Mouse (Mus musculus) midbrain, embryonic 12.5 days (tissue): Measurements from ENCODE around the gene Cyp2g1. TPM values are rescaled to one million over a fixed set of nuclear protein-coding genes. Genes with fewer than 3 reads are reported as not detected.
A peak's percentile ranks its signal among the peaks of the same experiment; 100 is the strongest.

Source experiments
- ATAC-seq: fragments of 200-750 bp; cut with Nextera tagmentation; 2 replicates; pipeline ENCODE4 v1.8.0; 2017; ENCODE audit warnings: low read depth, moderate TSS enrichment, moderate library complexity; ENCODE audit not compliant: low FRiP score
- H3K27ac ChIP-seq: fragments of 300-500 bp; sonication (generic); replicated peaks from 2 replicates; pipeline ENCODE4 v1.5.1; 2016; ENCODE audit warnings: mild to moderate bottlenecking
- H3K27me3 ChIP-seq: fragments of 300-500 bp; sonication (generic); 2 replicates; pipeline ENCODE4 v1.6.1; 2016; ENCODE audit warnings: mild to moderate bottlenecking
- H3K36me3 ChIP-seq: fragments of 300-500 bp; sonication (generic); 2 replicates; pipeline ENCODE4 v1.6.1; 2016
- H3K4me1 ChIP-seq: fragments of 300-500 bp; sonication (generic); 2 replicates; pipeline ENCODE4 v1.6.1; 2016
- H3K4me2 ChIP-seq: fragments of 300-500 bp; sonication (generic); replicated peaks from 2 replicates; pipeline ENCODE4 v1.6.1; 2016; ENCODE audit warnings: mild to moderate bottlenecking, moderate library complexity
- H3K4me3 ChIP-seq: fragments of 300-500 bp; sonication (generic); 2 replicates; pipeline ENCODE4 v1.5.1; 2016; ENCODE audit warnings: mild to moderate bottlenecking
- H3K9ac ChIP-seq: fragments of 300-500 bp; sonication (generic); replicated peaks from 2 replicates; pipeline ENCODE4 v1.6.1; 2016; ENCODE audit warnings: mild to moderate bottlenecking, moderate library complexity
- H3K9me3 ChIP-seq: fragments of 300-500 bp; sonication (generic); 2 replicates; pipeline ENCODE4 v1.6.1; 2016; ENCODE audit warnings: mild to moderate bottlenecking
- WGBS: fragments of 180-500 bp; shearing (Covaris S2); methylation state at CpG from one replicate; pipeline ENCODE4 v1.1.7; 2016; 5-methylcytosine and 5-hydroxymethylcytosine counted together
- polyA plus RNA-seq: library from polyadenylated mRNA; unstranded; fragments of >200 nt; fragmentation: Nextera tagmentation; extraction: Ambion mirVana; gene quantifications from 2 replicates; pipeline ENCODE4 v1.2.1, GENCODE M21; 2016

Cyp2g1 gene
- not detected in 2 replicates for polyA plus RNA-seq

DNA sequence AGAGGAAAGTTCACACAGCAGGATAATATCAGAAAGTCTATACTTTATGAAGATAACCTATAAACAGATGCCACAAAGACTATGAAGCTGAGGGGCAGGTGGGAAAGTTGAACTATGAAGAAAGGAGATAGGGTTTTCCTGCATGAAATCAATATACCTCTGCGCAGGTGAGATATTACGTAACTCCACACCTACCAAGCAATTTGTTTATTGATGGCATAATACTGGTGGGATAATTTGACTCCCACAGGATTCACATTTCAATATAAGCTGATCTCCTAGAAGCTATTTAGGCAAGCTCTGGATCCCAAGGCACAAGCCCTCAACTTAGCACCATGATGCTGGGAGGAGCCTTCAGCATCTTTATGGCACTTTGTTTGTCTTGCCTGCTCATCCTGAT is at the start of gene Cyp2g1:
Gene Cyp2g1, plus strand, starts transcription at position 301 of the 400 bp plus-strand sequence.
- no peak within 1 kb of the TSS for H3K9ac ChIP-seq
- no peak within 1 kb of the TSS for H3K4me3 ChIP-seq
- ATAC-seq, result no peak
- no peaks in the 10 kb centered on the region for H3K4me1 ChIP-seq
- 85% methylated on average over 2 of the region's 2 CpGs for WGBS
- H3K4me2 ChIP-seq, result no peak within 1 kb of the TSS
- no peaks in the 10 kb centered on the region for H3K27me3 ChIP-seq
- no peaks in the 10 kb centered on the region for H3K36me3 ChIP-seq
- H3K9me3 ChIP-seq, result no peaks in the 10 kb centered on the region
- H3K27ac ChIP-seq, result no peak within 1 kb of the TSS

DNA sequence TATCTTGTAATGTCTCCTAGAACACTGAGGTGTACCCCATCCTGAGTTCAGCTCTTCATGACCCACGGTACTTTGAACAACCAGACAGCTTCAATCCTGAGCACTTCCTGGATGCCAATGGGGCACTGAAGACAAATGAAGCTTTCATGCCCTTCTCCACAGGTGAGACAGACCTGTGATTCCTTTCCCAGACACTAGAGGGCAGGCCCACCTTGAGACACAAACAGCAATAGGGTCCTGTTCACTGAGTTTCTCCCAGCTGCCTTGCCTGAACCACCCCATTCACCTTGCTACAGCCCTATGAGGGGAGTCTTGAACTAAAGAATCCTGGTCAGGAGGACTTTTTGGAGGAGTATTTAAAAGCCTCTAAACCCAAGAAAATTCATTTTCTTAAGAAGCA is 41.6 kb upstream of the Cyp2g1 start:
- 0 out of 2 replicates have a peak, but pooled peaks cover 3% of the 10 kb centered on the region for H3K9me3 ChIP-seq
- H3K4me2 ChIP-seq, result no peak overlapping the region
- no peaks in the 10 kb centered on the region for H3K4me1 ChIP-seq
- ATAC-seq, result no peak
- H3K27me3 ChIP-seq, result no peaks in the 10 kb centered on the region
- H3K9ac ChIP-seq, result no peak overlapping the region
- no peak overlapping the region for H3K4me3 ChIP-seq
- 70% methylated on average over 1 of the region's 1 CpGs for WGBS
- no peaks in the 10 kb centered on the region for H3K36me3 ChIP-seq
- no peak overlapping the region for H3K27ac ChIP-seq

GRCm38 (mm10) chr7:26769881-26770470 is 38.7 kb upstream of the Cyp2g1 start:
- H3K4me3 ChIP-seq, result no peak overlapping the region
- H3K4me1 ChIP-seq, result no peaks in the 10 kb centered on the region
- 81% methylated on average over 9 of the region's 9 CpGs for WGBS
- H3K4me2 ChIP-seq, result no peak overlapping the region
- no peak for ATAC-seq
- H3K27ac ChIP-seq, result no peak overlapping the region
- no peaks in the 10 kb centered on the region for H3K36me3 ChIP-seq
- no peak overlapping the region for H3K9ac ChIP-seq
- H3K27me3 ChIP-seq, result no peaks in the 10 kb centered on the region
- H3K9me3 ChIP-seq, result 0 out of 2 replicates have a peak, but pooled peaks cover 3% of the 10 kb centered on the region

DNA sequence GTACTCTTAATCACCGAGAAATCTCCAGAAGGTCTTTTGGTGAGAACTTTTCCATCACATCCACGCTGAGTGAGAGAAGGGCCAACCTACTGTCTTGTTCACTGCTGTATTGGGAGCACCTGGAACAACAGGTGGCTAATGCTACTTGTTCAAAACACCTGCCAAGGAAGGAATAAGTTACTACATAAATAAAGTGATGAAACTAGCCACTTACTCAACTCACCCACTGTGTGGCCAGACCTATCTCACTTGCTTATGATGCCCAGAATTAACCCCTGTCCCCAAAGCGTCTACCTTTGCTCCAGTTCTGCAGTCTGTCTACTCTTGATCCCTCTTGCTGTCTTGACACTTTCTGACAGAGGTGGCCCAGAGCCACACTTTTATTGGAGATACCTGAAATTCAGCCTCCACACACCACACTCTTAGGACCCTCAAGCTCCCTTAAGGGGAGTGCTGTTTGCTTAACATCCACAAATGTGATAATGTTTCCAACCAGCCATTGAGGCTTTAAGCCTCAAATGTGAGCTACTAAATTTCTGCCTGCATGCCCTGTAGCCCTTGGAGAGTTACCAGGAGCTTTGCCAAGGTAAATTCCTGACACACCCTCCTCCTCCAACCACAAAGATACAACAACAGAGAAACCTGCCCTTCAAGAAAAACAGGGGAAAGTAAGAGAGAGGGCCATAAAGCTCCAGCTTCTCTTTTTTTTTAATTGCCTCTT is 35.7 kb upstream of the Cyp2g1 start:
- Histone ChIP-seq H3K4me1 (no peaks in the 10 kb centered on the region), H3K27ac (no peak overlapping the region), H3K9ac (no peak overlapping the region), H3K36me3 (no peaks in the 10 kb centered on the region), H3K9me3 (0 out of 2 replicates have a peak, but pooled peaks cover 3% of the 10 kb centered on the region), H3K4me2 (no peak overlapping the region), H3K27me3 (no peaks in the 10 kb centered on the region), H3K4me3 (no peak overlapping the region)
- WGBS, result 89% methylated on average over 3 of the region's 3 CpGs
- ATAC-seq, result no peak

GRCm38 (mm10) chr7:26775866-26776265 is 32.8 kb upstream of the Cyp2g1 start:
- Histone ChIP-seq H3K4me1 (no peaks in the 10 kb centered on the region), H3K27me3 (no peaks in the 10 kb centered on the region), H3K9ac (no peak overlapping the region), H3K9me3 (0 out of 2 replicates have a peak, but pooled peaks cover 3% of the 10 kb centered on the region), H3K4me2 (no peak overlapping the region), H3K4me3 (no peak overlapping the region), H3K36me3 (no peaks in the 10 kb centered on the region), H3K27ac (no peak overlapping the region)
- 18% methylated on average over 5 of the region's 6 CpGs for WGBS
- ATAC-seq, result no peak

DNA sequence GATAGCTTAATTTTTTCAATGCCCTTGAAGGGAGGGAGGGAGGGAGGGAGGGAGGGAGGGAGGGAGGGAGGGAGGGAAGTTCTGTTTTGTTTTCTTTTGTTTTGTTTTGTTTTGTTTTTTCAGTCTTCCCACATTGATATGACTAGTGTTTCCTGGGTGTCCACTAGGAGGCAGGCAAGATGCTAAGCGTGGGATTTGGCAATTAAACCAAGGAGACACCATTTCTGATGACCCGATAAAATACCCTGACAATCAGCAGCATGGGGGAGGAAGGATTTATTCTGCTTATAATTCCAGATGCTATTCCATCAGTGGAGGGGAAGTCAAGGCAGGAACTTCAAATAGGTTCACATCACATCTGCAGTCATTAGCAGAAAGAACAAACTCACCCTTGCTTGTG is 30.9 kb upstream of the Cyp2g1 start:
- H3K4me3 ChIP-seq, result no peak overlapping the region
- ATAC-seq, result no peak
- 48% methylated on average over 2 of the region's 2 CpGs for WGBS
- no peaks in the 10 kb centered on the region for H3K9me3 ChIP-seq
- H3K4me1 ChIP-seq, result no peaks in the 10 kb centered on the region
- H3K36me3 ChIP-seq, result no peaks in the 10 kb centered on the region
- no peak overlapping the region for H3K9ac ChIP-seq
- no peak overlapping the region for H3K27ac ChIP-seq
- H3K4me2 ChIP-seq, result no peak overlapping the region
- no peaks in the 10 kb centered on the region for H3K27me3 ChIP-seq

DNA sequence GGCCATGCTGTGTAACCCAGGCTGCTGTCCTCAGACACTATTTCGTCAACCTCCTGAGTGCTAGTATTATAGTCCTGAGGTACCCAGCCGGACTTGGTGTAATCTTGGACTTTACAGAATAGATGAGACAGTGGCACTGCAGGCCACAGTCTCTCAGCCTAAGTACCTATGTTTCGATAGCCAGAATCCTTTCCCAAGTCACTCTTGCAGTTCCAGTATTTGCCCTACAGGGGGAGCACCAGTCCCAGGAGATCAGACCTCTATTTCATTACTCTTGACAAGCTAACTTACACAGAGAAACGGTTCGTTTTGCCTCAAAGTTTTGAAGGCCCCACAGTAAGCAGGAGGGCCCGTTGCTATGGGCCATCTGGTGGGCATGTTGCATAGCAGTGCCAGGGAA is 30.2 kb upstream of the Cyp2g1 start:
- ATAC-seq, result no peak
- H3K4me1 ChIP-seq, result no peaks in the 10 kb centered on the region
- H3K27ac ChIP-seq, result no peak overlapping the region
- H3K4me2 ChIP-seq, result no peak overlapping the region
- no peaks in the 10 kb centered on the region for H3K9me3 ChIP-seq
- H3K4me3 ChIP-seq, result no peak overlapping the region
- H3K9ac ChIP-seq, result no peak overlapping the region
- WGBS, result 35% methylated on average over 6 of the region's 6 CpGs
- no peaks in the 10 kb centered on the region for H3K36me3 ChIP-seq
- H3K27me3 ChIP-seq, result no peaks in the 10 kb centered on the region

- 78% methylated on average over 5 of the region's 5 CpGs for WGBS
- no peaks in the 10 kb centered on the region for H3K4me1 ChIP-seq
- peak overlapping the region; percentile 24; the same call in 1 of the 2 replicates for H3K4me2 ChIP-seq
- H3K4me3 ChIP-seq, result no peak overlapping the region
- no peak overlapping the region for H3K9ac ChIP-seq
- H3K27ac ChIP-seq, result no peak overlapping the region
- H3K9me3 ChIP-seq, result no peaks in the 10 kb centered on the region
- H3K36me3 ChIP-seq, result no peaks in the 10 kb centered on the region
- ATAC-seq, result peak; percentile 66
- no peaks in the 10 kb centered on the region for H3K27me3 ChIP-seq
Observed at GRCm38 (mm10) chr7:26779799-26780416, 28.8 kb upstream of the Cyp2g1 start.

DNA sequence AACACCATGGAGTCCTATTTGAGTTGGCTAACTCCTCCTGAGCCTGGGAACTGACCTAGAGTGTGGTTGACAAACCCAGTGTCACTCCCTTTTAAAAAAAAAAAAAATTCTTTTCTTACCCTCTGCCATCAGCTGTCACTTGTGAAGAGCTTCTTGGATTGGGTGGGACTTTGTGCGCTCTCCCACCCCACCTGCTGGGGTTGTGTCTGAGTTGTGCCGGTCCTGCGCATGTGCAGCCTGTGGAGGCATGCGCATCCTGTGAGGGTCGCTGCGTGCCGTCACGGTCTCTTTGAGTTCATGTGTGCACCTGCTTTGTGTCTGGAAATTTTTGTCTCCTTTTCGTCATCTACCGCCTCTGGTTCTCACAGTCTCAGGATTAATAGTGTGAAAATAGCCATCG is 28.2 kb upstream of the Cyp2g1 start:
- H3K9me3 ChIP-seq, result no peaks in the 10 kb centered on the region
- no peak overlapping the region for H3K9ac ChIP-seq
- peak overlapping the region; percentile 24 for H3K4me2 ChIP-seq
- 0 out of 2 replicates have a peak overlapping the region, but pooled peaks have one; percentile 0 for H3K4me3 ChIP-seq
- WGBS, result 4% methylated on average over 11 of the region's 11 CpGs
- H3K36me3 ChIP-seq, result no peaks in the 10 kb centered on the region
- H3K27ac ChIP-seq, result no peak overlapping the region
- no peaks in the 10 kb centered on the region for H3K27me3 ChIP-seq
- ATAC-seq, result peak; percentile 69; the same call in 1 of the 2 replicates
- H3K4me1 ChIP-seq, result no peaks in the 10 kb centered on the region

DNA sequence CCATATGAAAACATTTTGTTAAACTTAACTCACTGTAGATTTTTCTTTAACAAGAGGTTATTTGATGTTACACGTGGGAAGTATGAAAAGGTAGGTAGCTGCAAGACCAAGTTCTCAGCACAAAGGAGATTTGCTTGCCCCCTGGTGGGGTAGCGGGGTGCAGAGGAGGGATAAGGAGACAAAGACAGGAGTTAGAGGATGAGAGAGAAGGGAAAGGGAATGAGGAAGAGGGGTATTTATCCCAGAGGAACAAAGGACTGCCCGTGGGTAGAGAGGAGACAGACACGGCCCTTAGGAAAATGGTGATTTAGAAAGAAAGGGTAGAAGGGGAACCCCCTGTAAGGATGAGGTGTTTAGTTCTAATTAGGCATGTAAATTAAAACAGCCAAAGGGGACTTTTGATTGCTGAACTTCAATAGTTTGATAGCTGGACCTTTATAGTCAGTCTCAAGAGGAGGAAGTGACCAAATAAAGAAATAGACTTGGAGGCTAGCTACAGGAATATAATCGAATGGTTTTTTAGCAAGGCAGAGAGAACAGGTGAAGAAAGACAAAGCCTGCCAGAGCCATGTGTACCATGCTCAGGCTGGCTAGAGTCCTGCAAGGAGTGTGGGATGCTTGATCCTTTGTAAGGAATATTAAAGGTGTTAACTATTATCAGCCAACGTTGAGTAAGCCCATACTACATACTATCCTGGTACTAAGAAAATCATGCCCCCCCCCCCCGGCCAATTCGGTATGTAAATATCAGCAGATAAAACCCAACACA is 27.5 kb upstream of the Cyp2g1 start:
- H3K4me3 ChIP-seq, result no peak overlapping the region
- whole genome bisulfite sequencing, result 9% methylated on average over 8 of the region's 8 CpGs
- no peaks in the 10 kb centered on the region for H3K4me1 ChIP-seq
- H3K27ac ChIP-seq, result no peak overlapping the region
- H3K9me3 ChIP-seq, result no peaks in the 10 kb centered on the region
- H3K36me3 ChIP-seq, result no peaks in the 10 kb centered on the region
- peak overlapping the region; percentile 24; the same call in 1 of the 2 replicates for H3K4me2 ChIP-seq
- H3K27me3 ChIP-seq, result no peaks in the 10 kb centered on the region
- H3K9ac ChIP-seq, result no peak overlapping the region
- ATAC-seq, result peak; percentile 51; the same call in 1 of the 2 replicates

- H3K9me3 ChIP-seq, result no peaks in the 10 kb centered on the region
- no peak overlapping the region for H3K4me3 ChIP-seq
- no peak overlapping the region for H3K9ac ChIP-seq
- H3K36me3 ChIP-seq, result no peaks in the 10 kb centered on the region
- no peak overlapping the region for H3K27ac ChIP-seq
- no peaks in the 10 kb centered on the region for H3K4me1 ChIP-seq
- H3K4me2 ChIP-seq, result no peak overlapping the region
- no peaks in the 10 kb centered on the region for H3K27me3 ChIP-seq
- 43% methylated on average over 5 of the region's 8 CpGs for WGBS
- ATAC-seq, result no peak
Observed at GRCm38 (mm10) chr7:26781767-26782131, 26.9 kb upstream of the Cyp2g1 start.

DNA sequence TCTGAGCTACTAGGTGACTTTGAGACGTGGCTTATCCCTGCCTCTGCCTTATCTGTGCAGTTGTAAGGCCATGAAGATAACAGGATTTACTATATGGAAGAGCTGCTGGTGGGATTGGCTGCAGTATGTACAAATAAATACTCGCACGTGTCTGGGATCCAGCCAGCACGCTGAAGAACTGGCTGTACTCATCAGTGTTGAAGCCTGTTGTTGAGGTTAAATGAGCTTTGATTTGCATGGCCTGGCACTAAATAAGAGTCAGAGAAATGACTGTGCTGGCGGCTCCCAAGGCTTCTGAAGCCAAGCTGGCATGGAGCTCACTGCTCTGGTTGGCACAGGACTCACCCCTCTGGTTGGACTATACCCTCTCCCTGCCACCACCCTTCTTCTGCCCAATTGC is 25.5 kb upstream of the Cyp2g1 start:
- no peak for ATAC-seq
- no peak overlapping the region for H3K9ac ChIP-seq
- 82% methylated on average over 5 of the region's 5 CpGs for WGBS
- no peaks in the 10 kb centered on the region for H3K4me1 ChIP-seq
- no peaks in the 10 kb centered on the region for H3K9me3 ChIP-seq
- no peaks in the 10 kb centered on the region for H3K36me3 ChIP-seq
- no peak overlapping the region for H3K4me2 ChIP-seq
- no peak overlapping the region for H3K4me3 ChIP-seq
- no peaks in the 10 kb centered on the region for H3K27me3 ChIP-seq
- no peak overlapping the region for H3K27ac ChIP-seq
